Mouse (Mus musculus) CH12.LX (cell line): ENCODE results near the gene Rnf183. TPM values are rescaled to one million over a fixed set of nuclear protein-coding genes. Genes with fewer than 3 reads are reported as not detected.

Experiments used
- DNase-seq: peaks from one replicate; pipeline ENCODE4 v3.0.0-alpha.2; 2013; ENCODE audit errors: extremely low read depth
- H3K27ac ChIP-seq: 2 replicates; pipeline ENCODE4 v1.5.1; 2012; ENCODE audit warnings: low read depth, mild to moderate bottlenecking, control low read depth, moderate library complexity; ENCODE audit not compliant: insufficient read depth
- H3K27me3 ChIP-seq: replicated peaks from 2 replicates; pipeline ENCODE3; 2012; ENCODE audit warnings: inconsistent platforms
- H3K36me3 ChIP-seq, 2 experiments: replicated peaks in 1 of 2; 2 replicates each; pipeline versions ENCODE3 to v1.6.1; 2012; ENCODE audit warnings: inconsistent platforms in 1 of 2, low read length in 1 of 2, mild to moderate bottlenecking in 1 of 2, mixed read lengths in 1 of 2, moderate library complexity in 1 of 2; ENCODE audit not compliant: control insufficient read depth in 1 of 2, insufficient read depth in 1 of 2
- H3K4me1 ChIP-seq, 2 experiments: 2 replicates each; pipeline ENCODE4 v1.6.1; 2012; ENCODE audit warnings: inconsistent platforms in 1 of 2, moderate library complexity in 1 of 2; ENCODE audit not compliant: insufficient read depth in 2 of 2, control insufficient read depth in 1 of 2
- H3K4me2 ChIP-seq: 2 replicates; pipeline ENCODE4 v1.6.1; 2012; ENCODE audit warnings: low read depth, mild to moderate bottlenecking, control low read depth; ENCODE audit not compliant: poor library complexity, insufficient read depth, severe bottlenecking
- H3K4me3 ChIP-seq, 3 experiments: fragments of 150-350 bp in 1 of 3; sonication (generic) in 1 of 3; replicated peaks in 1 of 3; 2 replicates each; pipeline versions ENCODE3 to v1.5.1; 2011 to 2012; ENCODE audit warnings: low read depth in 2 of 3, low read length in 2 of 3, mild to moderate bottlenecking in 2 of 3, moderate library complexity in 2 of 3, control low read depth in 1 of 3, improper control_type of control experiment in 1 of 3, inconsistent platforms in 1 of 3, mixed read lengths in 1 of 3; ENCODE audit not compliant: poor library complexity in 1 of 3
- H3K79me2 ChIP-seq: replicated peaks from 2 replicates; pipeline ENCODE4 v1.6.1; 2012; ENCODE audit warnings: mild to moderate bottlenecking, moderate library complexity; ENCODE audit not compliant: control insufficient read depth, poor library complexity, insufficient read depth, severe bottlenecking; ENCODE audit errors: extremely low read depth
- H3K9ac ChIP-seq: 2 replicates; pipeline ENCODE4 v1.6.1; 2012; ENCODE audit warnings: low read depth, mild to moderate bottlenecking, control low read depth, moderate library complexity; ENCODE audit not compliant: insufficient read depth
- H3K9me3 ChIP-seq: replicated peaks from 2 replicates; pipeline ENCODE3; 2012; ENCODE audit warnings: low read length, inconsistent platforms, mixed read lengths
- BHLHE40 ChIP-seq: IDR thresholded peaks from 2 replicates; pipeline ENCODE4 v1.6.1; 2011; ENCODE audit warnings: mild to moderate bottlenecking, low read depth, low read length, improper control_type of control experiment
- CHD1 ChIP-seq: IDR thresholded peaks from 2 replicates; pipeline ENCODE4 v1.6.1; 2012; ENCODE audit warnings: low read depth, low read length, improper control_type of control experiment, inconsistent platforms
- CTCF ChIP-seq, 2 experiments: IDR thresholded peaks in 1 of 2; conservative IDR thresholded peaks in 1 of 2; 2 replicates each; pipeline ENCODE4 v1.5.1; 2011 to 2012; ENCODE audit warnings: low read depth in 2 of 2, low read length in 2 of 2, improper control_type of control experiment in 1 of 2, inconsistent platforms in 1 of 2, mild to moderate bottlenecking in 1 of 2, moderate library complexity in 1 of 2
- ELF1 ChIP-seq: IDR thresholded peaks from 2 replicates; pipeline ENCODE4 v1.6.1; 2014; ENCODE audit warnings: low read depth, mild to moderate bottlenecking, inconsistent platforms, low read length, improper control_type of control experiment
- GABPA ChIP-seq: IDR thresholded peaks from 2 replicates; pipeline ENCODE4 v1.6.1; 2012; ENCODE audit warnings: low read depth, low read length, improper control_type of control experiment, inconsistent platforms; ENCODE audit not compliant: insufficient replicate concordance
- HCFC1 ChIP-seq: IDR thresholded peaks from 2 replicates; pipeline ENCODE4 v1.6.1; 2012; ENCODE audit warnings: low read depth, mild to moderate bottlenecking, inconsistent platforms, low read length, improper control_type of control experiment
- MAFK ChIP-seq: IDR thresholded peaks from 2 replicates; pipeline ENCODE4 v1.6.1; 2011; ENCODE audit warnings: low read length, improper control_type of control experiment; ENCODE audit not compliant: insufficient replicate concordance
- MYC ChIP-seq: IDR thresholded peaks from 2 replicates; pipeline ENCODE4 v1.6.1; 2011; ENCODE audit warnings: low read depth, mild to moderate bottlenecking, improper control_type of control experiment, low read length
- NRF1 ChIP-seq: IDR thresholded peaks from 2 replicates; pipeline ENCODE4 v1.6.1; 2014; ENCODE audit warnings: low read depth, mild to moderate bottlenecking, inconsistent platforms, low read length, improper control_type of control experiment, moderate library complexity
- RCOR1 ChIP-seq: conservative IDR thresholded peaks from 2 replicates; pipeline ENCODE4 v1.6.1; 2012; ENCODE audit warnings: low read depth, mild to moderate bottlenecking, inconsistent platforms, low read length, improper control_type of control experiment
- SIN3A ChIP-seq: IDR thresholded peaks from 2 replicates; pipeline ENCODE4 v1.6.1; 2012; ENCODE audit warnings: low read length, improper control_type of control experiment, inconsistent platforms
- TCF12 ChIP-seq: IDR thresholded peaks from 2 replicates; pipeline ENCODE4 v1.6.1; 2014; ENCODE audit warnings: low read depth, mild to moderate bottlenecking, inconsistent platforms, low read length, improper control_type of control experiment
- USF1 ChIP-seq: IDR thresholded peaks from 2 replicates; pipeline ENCODE4 v1.6.1; 2014; ENCODE audit warnings: low read depth, mild to moderate bottlenecking, inconsistent platforms, low read length, improper control_type of control experiment
- ZC3H11A ChIP-seq: IDR thresholded peaks from 2 replicates; pipeline ENCODE4 v1.6.1; 2012; ENCODE audit warnings: low read depth, mild to moderate bottlenecking, inconsistent platforms, low read length, improper control_type of control experiment
- ZNF384 ChIP-seq: IDR thresholded peaks from 2 replicates; pipeline ENCODE4 v1.6.1; 2012; ENCODE audit warnings: low read depth, low read length, improper control_type of control experiment, inconsistent platforms
- dilution Hi-C: fragments of 300-500 bp; cut with MboI; formaldehyde crosslinking; loops from 2 replicates; pipeline ENCODE4 v1.14.3; 2020; ENCODE audit warnings: low sequenced_read_pairs; ENCODE audit not compliant: extremely low pct_unique_long_range_greater_than_20kb, extremely low pct_ligation_motif_present
- in situ Hi-C: fragments of 300-500 bp; cut with MboI; formaldehyde crosslinking; loops from 3 replicates; pipeline ENCODE4 v1.14.3; 2019; ENCODE audit warnings: low sequenced_read_pairs, low pct_ligation_motif_present, low pct_unique_long_range_greater_than_20kb, mixed read lengths
- polyA plus RNA-seq: library from polyadenylated mRNA; unstranded; fragments of >175 nt; gene quantifications from 2 replicates; pipeline ENCODE4 v1.2.1, GENCODE M21; 2012; ENCODE audit warnings: low read depth; ENCODE audit not compliant: insufficient read length
- total RNA-seq, 2 experiments: library from RNA; depleted of rRNA; stranded (reverse); fragments of 300-350 nt in 1 of 2; fragments of >200 nt in 1 of 2; gene quantifications; 2 replicates each; pipeline ENCODE4 v1.2.3; 2012 to 2014

Gene Rnf183
- total and polyA plus RNA-seq, 3 experiments = 4.0 to 4.4 (median 4.1) TPM

DNA sequence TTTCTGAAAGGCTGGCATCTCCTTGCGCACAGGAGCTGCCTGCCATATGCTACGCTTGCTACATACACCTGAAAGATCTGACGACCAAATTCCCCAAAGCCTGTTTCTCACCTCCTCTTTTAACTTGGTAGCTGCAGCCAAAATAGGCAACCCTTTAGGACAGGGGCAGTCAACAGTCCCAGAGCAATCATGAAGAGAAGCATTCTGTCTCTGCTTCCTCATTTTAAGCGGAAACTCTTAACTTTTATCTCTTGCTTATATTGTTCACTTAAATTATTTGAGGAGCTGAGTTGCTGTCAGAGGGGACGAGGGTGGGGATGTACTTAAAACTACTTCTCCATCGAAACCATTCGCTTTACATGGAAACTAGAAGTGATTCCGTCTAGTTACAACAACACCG, 5.4 kb downstream of the Rnf183 start:
- DNase-seq = no peak
- Histone ChIP-seq H3K9ac (no peak overlapping the region), H3K4me2 (no peak overlapping the region), H3K4me1 (peaks cover 8 to 42% of the 10 kb centered on the region in 2 experiments; a peak in 3 of 4 replicates), H3K9me3 (no peaks in the 10 kb centered on the region), H3K79me2 (no peaks in the 10 kb centered on the region), H3K4me3 (no peak overlapping the region), H3K27me3 (no peaks in the 10 kb centered on the region), H3K27ac (no peak overlapping the region), H3K36me3 (peaks cover 18 to 41% of the 10 kb centered on the region in 2 experiments)
- TF ChIP-seq HCFC1 = no peak
- TF ChIP-seq ELF1 = no peak
- TF ChIP-seq ZNF384 = no peak
- no peak for TF ChIP-seq BHLHE40
- no peak for TF ChIP-seq NRF1
- no peak for TF ChIP-seq GABPA
- TF ChIP-seq USF1 = no peak
- in situ Hi-C loops = loop anchor here (5.0 kb wide), 1 partner anchor 78 kb away; no protein-coding TSS in a partner anchor
- dilution Hi-C loops = no loop called here

DNA sequence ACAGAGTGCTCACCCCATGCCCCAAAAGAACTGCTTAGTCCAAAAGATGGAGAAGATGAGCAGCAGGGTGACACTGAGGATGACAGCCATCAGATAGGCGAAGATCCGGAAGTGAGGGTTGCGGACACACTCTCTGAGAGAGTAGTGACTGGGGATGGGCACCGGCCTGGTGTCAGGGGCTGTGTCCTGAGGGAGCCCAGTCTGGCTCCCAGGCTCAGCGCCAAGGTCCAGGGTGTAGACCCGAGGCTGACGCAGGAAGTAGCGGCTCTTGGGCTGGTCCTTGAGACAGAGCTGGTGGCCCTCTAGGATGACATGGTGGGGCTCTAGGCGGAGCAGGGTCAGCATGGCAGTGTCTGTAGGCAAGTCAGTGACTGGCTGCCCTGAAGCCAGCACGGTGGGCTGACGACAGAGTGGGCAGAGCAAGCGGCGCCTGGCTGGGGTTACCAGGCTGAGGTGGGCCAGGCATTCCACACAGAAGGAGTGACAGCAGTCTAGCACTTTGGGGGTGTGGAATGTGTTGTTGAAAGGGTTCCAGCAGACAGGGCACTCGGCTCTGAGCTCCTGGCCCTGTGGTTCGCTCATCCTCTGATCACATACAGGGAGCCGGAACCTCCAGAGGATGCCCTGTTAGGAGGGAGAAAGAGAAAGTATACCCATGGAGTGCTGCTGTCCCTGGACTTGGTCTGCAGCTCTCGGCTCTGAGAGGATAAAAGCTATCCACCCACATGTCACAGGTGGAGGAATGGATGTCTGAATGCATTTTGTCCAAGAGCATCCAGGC, 6.9 kb downstream of the Rnf183 start:
- no peak for DNase-seq
- H3K4me1 ChIP-seq = peaks cover 8 to 31% of the 10 kb centered on the region in 2 experiments; a peak in 3 of 4 replicates
- TF ChIP-seq HCFC1 (no peak), ZC3H11A (no peak), SIN3A (no peak), CTCF (conservative IDR thresholded peaks at IDR 0.05 in 1 of 2, IDR thresholded peaks at IDR 0.05 in 1 of 2; ENCODE audit: low read depth in 2 of 2, low read length in 2 of 2) (no peak), CHD1 (no peak), RCOR1 (no peak), USF1 (no peak), TCF12 (no peak), MAFK (no peak), GABPA (no peak), MYC (no peak)
- H3K4me2 ChIP-seq = no peak overlapping the region
- dilution Hi-C loops = no loop called here
- no peak overlapping the region for H3K9ac ChIP-seq
- no peak overlapping the region for H3K27ac ChIP-seq
- H3K4me3 ChIP-seq = no peak overlapping the region
- in situ Hi-C loops = loop anchor here (5.0 kb wide), 1 partner anchor 79 kb away; no protein-coding TSS in a partner anchor
- H3K36me3 ChIP-seq = peaks cover 29 to 54% of the 10 kb centered on the region in 2 experiments
- no peaks in the 10 kb centered on the region for H3K79me2 ChIP-seq
- H3K27me3 ChIP-seq = no peaks in the 10 kb centered on the region
- H3K9me3 ChIP-seq = no peaks in the 10 kb centered on the region
